Mouse (Mus musculus) erythroblast, adult 5-6 weeks (primary cell): ENCODE measurements around the gene Adarb2. TPM values are rescaled to one million over a fixed set of nuclear protein-coding genes. Genes with fewer than 3 reads are reported as not detected.
"Not testable (repeated sequence)": the region's sequence is repeated elsewhere in the genome, so short reads cannot be mapped to it uniquely, and the experiment has no call there.

Experiments
- ATAC-seq: replicated peaks from 2 replicates; pipeline ENCODE4 v1.8.0; 2016; ENCODE audit warnings: moderate number of reproducible peaks, mild to moderate bottlenecking, moderate TSS enrichment, inconsistent platforms; ENCODE audit not compliant: poor library complexity, low FRiP score, severe bottlenecking
- total RNA-seq, 2 experiments: library from RNA; stranded (forward) in 1 of 2; stranded (reverse) in 1 of 2; fragments of 150-400 nt in 1 of 2; fragments of 200-764, 138-1000 nt in 1 of 2; gene quantifications; 2 replicates each; pipeline versions ENCODE4 v1.2.3 to v1.2.4; 2015 to 2017; ENCODE audit warnings: low replicate concordance in 2 of 2

Adarb2 gene
- total RNA-seq, 2 experiments from 2014 or later = not detected

- no peak for ATAC-seq
These were observed 364.7 kb downstream of the Adarb2 start for GRCm38 (mm10) chr13:8567111-8568026.

GRCm38 (mm10) chr13:8570269-8570668 lies 367.6 kb downstream of the Adarb2 start:
- no peak for ATAC-seq

GRCm38 (mm10) chr13:8573908-8574307 lies 371.2 kb downstream of the Adarb2 start:
- no peak for ATAC-seq

GRCm38 (mm10) chr13:8584257-8585005 lies 381.8 kb downstream of the Adarb2 start:
- ATAC-seq = no peak

- no peak for ATAC-seq
These were observed 384.8 kb downstream of the Adarb2 start for GRCm38 (mm10) chr13:8587447-8587846.

- ATAC-seq = no peak
These were observed 387.8 kb downstream of the Adarb2 start for GRCm38 (mm10) chr13:8590460-8590859.

GRCm38 (mm10) chr13:8596977-8597646 lies 394.4 kb downstream of the Adarb2 start:
- no peak for ATAC-seq

GRCm38 (mm10) chr13:8597647-8598017 lies 395.0 kb downstream of the Adarb2 start:
- no peak for ATAC-seq

GRCm38 (mm10) chr13:8605645-8606044 lies 403.0 kb downstream of the Adarb2 start:
- ATAC-seq = no peak

- ATAC-seq = no peak
These were observed 405.4 kb downstream of the Adarb2 start for GRCm38 (mm10) chr13:8608040-8608439.

GRCm38 (mm10) chr13:8608918-8609317 lies 406.3 kb downstream of the Adarb2 start:
- not testable (repeated sequence) for ATAC-seq

- no peak for ATAC-seq
These were observed 408.3 kb downstream of the Adarb2 start for GRCm38 (mm10) chr13:8610956-8611355.

- no peak for ATAC-seq
These were observed 410.1 kb downstream of the Adarb2 start for GRCm38 (mm10) chr13:8612618-8613391.

GRCm38 (mm10) chr13:8616685-8617084 lies 414.0 kb downstream of the Adarb2 start:
- ATAC-seq = no peak

- ATAC-seq = no peak
These were observed 419.6 kb downstream of the Adarb2 start for GRCm38 (mm10) chr13:8622263-8622662.

- ATAC-seq = no peak
These were observed 426.9 kb downstream of the Adarb2 start for GRCm38 (mm10) chr13:8629565-8629964.

GRCm38 (mm10) chr13:8631618-8632017 lies 429.0 kb downstream of the Adarb2 start:
- no peak for ATAC-seq

GRCm38 (mm10) chr13:8632072-8632471 lies 429.4 kb downstream of the Adarb2 start:
- no peak for ATAC-seq
